Comparison of ENCODE assay signal across 8 mouse cellular contexts in the genomic region with DNA sequence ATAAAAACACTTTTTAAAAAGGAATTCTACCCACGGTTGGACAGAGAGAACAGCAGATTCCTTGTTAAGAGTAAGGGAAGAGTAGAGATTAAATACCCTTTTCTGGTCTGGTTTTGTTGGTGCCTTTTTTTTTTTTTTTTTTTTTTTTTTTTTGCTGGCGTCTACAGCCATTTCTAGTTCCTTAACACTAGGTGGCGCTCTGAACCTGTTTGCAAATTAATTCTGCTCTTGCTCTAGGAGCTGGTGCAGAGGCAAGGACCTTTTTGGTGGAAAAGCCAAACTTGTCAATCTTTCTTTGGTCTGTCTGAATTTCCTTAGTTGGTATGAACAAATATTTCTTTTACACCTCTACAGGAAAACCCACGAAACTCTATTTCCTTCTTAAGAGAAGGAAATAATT. TPM values are rescaled to one million over a fixed set of nuclear protein-coding genes. Genes with fewer than 3 reads are reported as not detected.
DNase-seq lines count a peak whose midpoint lies in the region; ATAC-seq lines count a peak whose summit lies in the region.

No protein-coding gene starts in this region.

- H3K9me3 ChIP-seq in embryonic facial prominence, embryonic 14.5 days (ENCODE audit: control insufficient read depth, low read length) = no peaks in the 10 kb centered on the region
- no peaks in the 10 kb centered on the region for H3K9me3 ChIP-seq in neural tube, embryonic 15.5 days (replicated peaks)

- WGBS in embryonic facial prominence, embryonic 14.5 days = under 1% methylated on average over 4 of the region's 4 CpGs
- 2% methylated on average over 4 of the region's 4 CpGs for WGBS in neural tube, embryonic 15.5 days

- no peak overlapping the region for H3K4me2 ChIP-seq in embryonic facial prominence, embryonic 14.5 days (ENCODE audit: low read depth, low read length)
- no peak overlapping the region for H3K4me2 ChIP-seq in neural tube, embryonic 15.5 days

- H3K27ac ChIP-seq in embryonic facial prominence, embryonic 14.5 days (replicated peaks; ENCODE audit: low read depth, low read length) = no peak overlapping the region
- H3K27ac ChIP-seq in neural tube, embryonic 15.5 days (replicated peaks) = no peak overlapping the region

- H3K4me3 ChIP-seq in embryonic facial prominence, embryonic 14.5 days (ENCODE audit: low read depth, low read length) = no peak overlapping the region
- H3K4me3 ChIP-seq in neural tube, embryonic 15.5 days (replicated peaks) = no peak overlapping the region

- H3K36me3 ChIP-seq in embryonic facial prominence, embryonic 14.5 days (ENCODE audit: control insufficient read depth, insufficient read depth, low read length) = peaks cover 5% of the 10 kb centered on the region; the same call in 1 of the 2 replicates
- peaks cover 1% of the 10 kb centered on the region; the same call in 1 of the 2 replicates for H3K36me3 ChIP-seq in neural tube, embryonic 15.5 days

- peaks cover 7% of the 10 kb centered on the region; the same call in 1 of the 2 replicates for H3K4me1 ChIP-seq in embryonic facial prominence, embryonic 14.5 days (ENCODE audit: control insufficient read depth, insufficient read depth, low read length)
- peaks cover 19% of the 10 kb centered on the region for H3K4me1 ChIP-seq in neural tube, embryonic 15.5 days

- peak; percentile 69 for DNase-seq in heart, adult 8-10 months (ENCODE audit: low spot score)
- no peak for DNase-seq in heart, postnatal 25 days (ENCODE audit: low spot score)
- DNase-seq in 3T3-L1 (ENCODE audit: low read depth, low spot score) = peak; percentile 86
- DNase-seq in MN1 (ENCODE audit: low spot score) = peak; percentile 89
- DNase-seq in embryonic facial prominence, embryonic 14.5 days (ENCODE audit: low spot score) = peak; percentile 87
- DNase-seq in skeletal muscle tissue, adult 2 months (ENCODE audit: low read depth, low spot score) = peak; percentile 57
- DNase-seq in urinary bladder, postnatal 10 days (ENCODE audit: low spot score) = no peak

- ATAC-seq in embryonic facial prominence, embryonic 14.5 days (ENCODE audit: low read depth) = no peak
- ATAC-seq in neural tube, embryonic 15.5 days (ENCODE audit: low FRiP score) = no peak

- no peak overlapping the region for H3K9ac ChIP-seq in embryonic facial prominence, embryonic 14.5 days (ENCODE audit: low read depth, low read length)
- H3K9ac ChIP-seq in neural tube, embryonic 15.5 days (replicated peaks) = no peak overlapping the region

- intact Hi-C loops in heart, postnatal 25 days (cut with DNase I) = loop anchor here (1.0 kb wide), 1 partner anchor 73 kb away; no protein-coding TSS in a partner anchor

- no peaks in the 10 kb centered on the region for H3K27me3 ChIP-seq in embryonic facial prominence, embryonic 14.5 days (replicated peaks; ENCODE audit: control insufficient read depth, insufficient read depth, low read length)
- no peaks in the 10 kb centered on the region; the same call in 1 of the 2 replicates for H3K27me3 ChIP-seq in neural tube, embryonic 15.5 days (replicated peaks)

RNA-seq across cellular contexts. Expression of gene Pycr2, which starts 3.0 kb away (rescaled TPM):
- 10 to 100 TPM; 11.6 to 13.5 (median 13.3) TPM for total RNA-seq in heart, adult 8-10 months (2022)
- 10 to 100 TPM; 13.0 to 13.8 TPM for total RNA-seq in heart, postnatal 25 days (2021)
- 77.6 and 92.2 TPM in 2 replicates for polyA plus RNA-seq in embryonic facial prominence, embryonic 14.5 days (2014; fragmentation: Nextera tagmentation; extraction: Ambion mirVana)
- 73.7 and 80.6 TPM in 2 replicates for polyA plus RNA-seq in neural tube, embryonic 15.5 days (2015; fragmentation: Nextera tagmentation; extraction: Ambion mirVana)

RNA-seq across cellular contexts. Expression of gene Lefty2, which starts 8.2 kb away (rescaled TPM):
- not detected for total RNA-seq in heart, adult 8-10 months (2022)
- total RNA-seq in heart, postnatal 25 days (2021) = not detected
- polyA plus RNA-seq in embryonic facial prominence, embryonic 14.5 days (2014; fragmentation: Nextera tagmentation; extraction: Ambion mirVana) = 0.25 TPM in 1 of 2 replicates, not detected in the other
- polyA plus RNA-seq in neural tube, embryonic 15.5 days (2015; fragmentation: Nextera tagmentation; extraction: Ambion mirVana) = 1.9 and 3.0 TPM in 2 replicates

RNA-seq across cellular contexts. Expression of gene Lefty1, which starts 33.7 kb away (rescaled TPM):
- total RNA-seq in heart, adult 8-10 months (2022) = 1 to 10 TPM in 1 of 4 experiments, under 1 TPM in 3; 0.43 to 1.2 (median 0.65) TPM
- total RNA-seq in heart, postnatal 25 days (2021) = under 1 TPM; 0.17 to 0.94 TPM
- polyA plus RNA-seq in embryonic facial prominence, embryonic 14.5 days (2014; fragmentation: Nextera tagmentation; extraction: Ambion mirVana) = 2.9 and 3.2 TPM in 2 replicates
- 0.22 and 0.23 TPM in 2 replicates for polyA plus RNA-seq in neural tube, embryonic 15.5 days (2015; fragmentation: Nextera tagmentation; extraction: Ambion mirVana)

RNA-seq across cellular contexts. Expression of gene Tmem63a, which starts 41.0 kb away (rescaled TPM):
- 10 to 100 TPM; 12.3 to 15.1 (median 13.9) TPM for total RNA-seq in heart, adult 8-10 months (2022)
- 10 to 100 TPM; 15.1 to 16.3 TPM for total RNA-seq in heart, postnatal 25 days (2021)
- 12.5 and 13.2 TPM in 2 replicates for polyA plus RNA-seq in embryonic facial prominence, embryonic 14.5 days (2014; fragmentation: Nextera tagmentation; extraction: Ambion mirVana)
- polyA plus RNA-seq in neural tube, embryonic 15.5 days (2015; fragmentation: Nextera tagmentation; extraction: Ambion mirVana) = 2.5 and 5.4 TPM in 2 replicates

RNA-seq across cellular contexts. Expression of gene Sde2, which starts 50.2 kb away (rescaled TPM):
- total RNA-seq in heart, adult 8-10 months (2022) = 10 to 100 TPM; 10.1 to 12.9 (median 11.0) TPM
- 10 to 100 TPM; 10.4 to 11.8 TPM for total RNA-seq in heart, postnatal 25 days (2021)
- polyA plus RNA-seq in embryonic facial prominence, embryonic 14.5 days (2014; fragmentation: Nextera tagmentation; extraction: Ambion mirVana) = 27.2 and 31.2 TPM in 2 replicates
- polyA plus RNA-seq in neural tube, embryonic 15.5 days (2015; fragmentation: Nextera tagmentation; extraction: Ambion mirVana) = 28.0 and 30.8 TPM in 2 replicates

Comparison
In these comparisons a context has a peak if more than half of its experiments do, and no peak if none do; other contexts are left out.
1. DNase-seq: peak in heart, adult 8-10 months (single experiment), 3T3-L1 (single experiment), MN1 (single experiment), embryonic facial prominence, embryonic 14.5 days (single experiment) and skeletal muscle tissue, adult 2 months (single experiment); none in heart, postnatal 25 days (single experiment) and urinary bladder, postnatal 10 days (single experiment).